ENCODE assay signal across 20 mouse cellular contexts in the genomic region with DNA sequence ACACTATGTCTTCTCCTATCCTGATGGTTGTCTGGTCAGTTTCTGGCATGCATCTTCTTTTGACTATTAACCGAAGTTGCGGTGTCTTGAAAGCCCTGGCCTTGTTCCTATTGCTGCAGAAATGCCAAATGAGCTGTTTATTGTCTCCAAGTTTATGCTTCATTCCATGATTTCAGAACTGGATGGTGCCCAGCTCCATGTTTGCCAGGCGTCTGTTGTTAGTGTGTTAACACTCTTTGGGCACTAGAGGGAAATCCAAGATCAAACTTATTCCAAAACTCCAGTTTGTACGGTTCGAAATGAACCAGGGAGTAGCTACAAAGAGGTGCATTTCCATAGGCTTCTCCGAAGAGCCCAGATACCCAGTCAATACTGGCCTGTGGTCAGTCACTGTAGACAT.
DNase-seq lines count a peak whose midpoint lies in the region; ATAC-seq and TF ChIP-seq lines count a peak whose summit lies in the region.
"Had no signal": no experiment of that assay in that cellular context is flagged by ENCODE, and none has a peak within 500 bp of the region (broad histone marks: within the 10 kb centered on the region; RNA-seq: fewer than 3 reads in every experiment).

No protein-coding gene starts in this region.

- TF ChIP-seq POLR2A in lung, adult 2 months (IDR thresholded peaks at IDR 0.05; ENCODE audit: borderline replicate concordance, extremely low read depth, low read depth, low read length): no peak

- H3K9ac ChIP-seq in hindbrain, postnatal 0 days (replicated peaks; ENCODE audit: low read length): no peak overlapping the region
- no peak overlapping the region for H3K9ac ChIP-seq in hindbrain, embryonic 11.5 days (ENCODE audit: low read depth, low read length)
- no peak overlapping the region for H3K9ac ChIP-seq in lung, embryonic 14.5 days
- H3K9ac ChIP-seq: heart, embryonic 13.5 days; kidney, embryonic 15.5 days; limb, embryonic 13.5 days; liver, embryonic 15.5 days; neural tube, embryonic 13.5 days had no signal

- WGBS in hindbrain, postnatal 0 days: 69% methylated on average over 6 of the region's 6 CpGs
- WGBS in hindbrain, embryonic 11.5 days: 88% methylated on average over 6 of the region's 6 CpGs
- WGBS in lung, embryonic 14.5 days: 74% methylated on average over 6 of the region's 6 CpGs
- WGBS in lung, adult 2 months: 75% methylated on average over 6 of the region's 6 CpGs

- no peak overlapping the region for H3K27ac ChIP-seq in hindbrain, postnatal 0 days
- no peak overlapping the region for H3K27ac ChIP-seq in hindbrain, embryonic 11.5 days (ENCODE audit: low read depth, low read length)
- no peak overlapping the region for H3K27ac ChIP-seq in lung, embryonic 14.5 days (ENCODE audit: low read depth)
- H3K27ac ChIP-seq: heart, embryonic 13.5 days; kidney, embryonic 15.5 days; limb, embryonic 13.5 days; liver, embryonic 15.5 days; neural tube, embryonic 13.5 days had no signal

- DNase-seq in adrenal gland, postnatal 10 days: peak; percentile 6
- DNase-seq in adrenal gland, adult 18-20 months (ENCODE audit: low spot score in 2 of 2): no peak
- peak; percentile 51 for DNase-seq in hindbrain, postnatal 0 days (ENCODE audit: low spot score)
- DNase-seq in hindbrain, embryonic 11.5 days (ENCODE audit: low spot score): no peak
- peak; percentile 0 for DNase-seq in lung, embryonic 14.5 days
- no peak for DNase-seq in lung, adult 2 months
- DNase-seq in lung, postnatal 36 days: peak; percentile 17
- DNase-seq in embryo, embryonic 10.5 days (ENCODE audit: low spot score): no peak
- DNase-seq: cerebellum, adult 8-10 months; gastrocnemius, postnatal 36 days; heart, postnatal 4 days; thymus, postnatal 25 days had no signal

- no peaks in the 10 kb centered on the region for H3K27me3 ChIP-seq in hindbrain, postnatal 0 days (ENCODE audit: insufficient read depth, low read length)
- H3K27me3 ChIP-seq in hindbrain, embryonic 11.5 days (ENCODE audit: control insufficient read depth, insufficient read depth, low read length): peaks cover 2% of the 10 kb centered on the region; the same call in 1 of the 2 replicates
- no peaks in the 10 kb centered on the region for H3K27me3 ChIP-seq in lung, embryonic 14.5 days (ENCODE audit: insufficient read depth, low read length)
- H3K27me3 ChIP-seq: heart, embryonic 13.5 days; liver, embryonic 15.5 days had no signal

- no peak overlapping the region for H3K4me3 ChIP-seq in hindbrain, postnatal 0 days (ENCODE audit: low read length)
- H3K4me3 ChIP-seq in hindbrain, embryonic 11.5 days (ENCODE audit: low read depth, low read length): no peak overlapping the region
- H3K4me3 ChIP-seq in lung, embryonic 14.5 days (ENCODE audit: low read depth, low read length): no peak overlapping the region
- no peak overlapping the region for H3K4me3 ChIP-seq in lung, adult 2 months (replicated peaks; ENCODE audit: extremely low read depth, low read depth, low read length)
- H3K4me3 ChIP-seq: heart, embryonic 13.5 days; kidney, embryonic 15.5 days; limb, embryonic 13.5 days; liver, embryonic 15.5 days; megakaryocyte, embryonic 14.5 days; neural tube, embryonic 13.5 days had no signal

- ATAC-seq in hindbrain, postnatal 0 days: no peak
- ATAC-seq in hindbrain, embryonic 11.5 days (ENCODE audit: low FRiP score): no peak
- no peak for ATAC-seq in lung, embryonic 14.5 days (ENCODE audit: insufficient read depth)
- ATAC-seq: forebrain, embryonic 16.5 days; inflammation-experienced regulatory T-cells, adult 6 months had no signal

- no peaks in the 10 kb centered on the region for H3K9me3 ChIP-seq in hindbrain, postnatal 0 days (ENCODE audit: low read length)
- no peaks in the 10 kb centered on the region for H3K9me3 ChIP-seq in hindbrain, embryonic 11.5 days (ENCODE audit: control insufficient read depth, low read length)
- H3K9me3 ChIP-seq in lung, embryonic 14.5 days (ENCODE audit: low read depth, low read length): no peaks in the 10 kb centered on the region
- H3K9me3 ChIP-seq: heart, embryonic 13.5 days; kidney, embryonic 15.5 days; limb, embryonic 13.5 days; liver, embryonic 15.5 days; megakaryocyte, embryonic 14.5 days; neural tube, embryonic 13.5 days had no signal

- no peaks in the 10 kb centered on the region for H3K36me3 ChIP-seq in hindbrain, postnatal 0 days (ENCODE audit: insufficient read depth, low read length)
- no peaks in the 10 kb centered on the region for H3K36me3 ChIP-seq in hindbrain, embryonic 11.5 days (ENCODE audit: control insufficient read depth, insufficient read depth, low read length)
- H3K36me3 ChIP-seq in lung, embryonic 14.5 days (ENCODE audit: insufficient read depth): no peaks in the 10 kb centered on the region
- H3K36me3 ChIP-seq: heart, embryonic 13.5 days; kidney, embryonic 15.5 days; limb, embryonic 13.5 days; liver, embryonic 15.5 days; neural tube, embryonic 13.5 days had no signal

- H3K4me2 ChIP-seq in hindbrain, postnatal 0 days (ENCODE audit: low read depth, low read length): no peak overlapping the region
- no peak overlapping the region for H3K4me2 ChIP-seq in hindbrain, embryonic 11.5 days (replicated peaks; ENCODE audit: low read depth, low read length)
- no peak overlapping the region for H3K4me2 ChIP-seq in lung, embryonic 14.5 days
- H3K4me2 ChIP-seq: heart, embryonic 13.5 days; kidney, embryonic 15.5 days; limb, embryonic 13.5 days; liver, embryonic 15.5 days; neural tube, embryonic 13.5 days had no signal

- TF ChIP-seq CTCF in hindbrain, postnatal 0 days (IDR thresholded peaks at IDR 0.05; ENCODE audit: low read depth): peak; percentile 42
- no peak for TF ChIP-seq CTCF in lung, embryonic 14.5 days (IDR thresholded peaks at IDR 0.05; ENCODE audit: low read depth)
- no peak for TF ChIP-seq CTCF in lung, adult 2 months (IDR thresholded peaks at IDR 0.05; ENCODE audit: insufficient read depth, low read length)

- no peaks in the 10 kb centered on the region for H3K4me1 ChIP-seq in hindbrain, postnatal 0 days (ENCODE audit: insufficient read depth, low read length)
- no peaks in the 10 kb centered on the region for H3K4me1 ChIP-seq in hindbrain, embryonic 11.5 days (replicated peaks; ENCODE audit: control insufficient read depth, insufficient read depth, low read length)
- no peaks in the 10 kb centered on the region for H3K4me1 ChIP-seq in lung, embryonic 14.5 days (ENCODE audit: insufficient read depth)
- H3K4me1 ChIP-seq in lung, adult 2 months (ENCODE audit: control insufficient read depth, insufficient read depth, low read length): no peaks in the 10 kb centered on the region
- H3K4me1 ChIP-seq: heart, embryonic 13.5 days; kidney, embryonic 15.5 days; limb, embryonic 13.5 days; liver, embryonic 15.5 days; megakaryocyte, embryonic 14.5 days; neural tube, embryonic 13.5 days had no signal

Comparison
In these comparisons a context has a peak if more than half of its experiments do, and no peak if none do; other contexts are left out.
1. DNase-seq: peak in adrenal gland, postnatal 10 days (single experiment), hindbrain, postnatal 0 days (single experiment), lung, embryonic 14.5 days (single experiment) and lung, postnatal 36 days (single experiment); none in adrenal gland, adult 18-20 months (0 of 2), hindbrain, embryonic 11.5 days (single experiment), lung, adult 2 months (single experiment) and embryo, embryonic 10.5 days (single experiment).